Mouse (Mus musculus): Measurements from ENCODE around the gene Zfp420.

The Zfp420 gene

GRCm38 (mm10) chr7:29904101-29904500 lies 44.3 kb downstream of the Zfp420 start:
- no peak for DNase-seq

- peak; percentile 72 for DNase-seq
Measured at GRCm38 (mm10) chr7:29905966-29906681, 46.3 kb downstream of the Zfp420 start, which contains the start of gene Zfp27. TSS of gene Zfp27 (minus strand) at chr7:29906572.

DNA sequence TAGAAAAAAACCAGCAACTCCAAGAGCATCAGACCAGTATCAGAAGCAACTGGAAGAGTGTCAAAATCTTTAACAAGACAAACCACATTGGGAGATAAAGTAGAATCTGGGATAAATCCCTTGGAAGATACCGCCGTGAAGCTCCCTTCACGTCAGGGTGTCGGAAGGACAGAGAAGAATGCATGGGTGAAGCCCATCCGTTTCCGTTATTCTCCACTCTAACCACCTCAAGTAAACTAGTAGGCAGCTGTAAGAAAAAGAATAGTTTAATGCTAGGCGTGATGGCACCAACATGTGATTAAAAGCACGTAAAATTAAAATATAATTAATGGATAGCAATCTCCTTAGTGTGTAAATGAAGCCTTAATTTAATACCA lies 46.9 kb downstream of the Zfp420 start:
- DNase-seq = no peak

DNA sequence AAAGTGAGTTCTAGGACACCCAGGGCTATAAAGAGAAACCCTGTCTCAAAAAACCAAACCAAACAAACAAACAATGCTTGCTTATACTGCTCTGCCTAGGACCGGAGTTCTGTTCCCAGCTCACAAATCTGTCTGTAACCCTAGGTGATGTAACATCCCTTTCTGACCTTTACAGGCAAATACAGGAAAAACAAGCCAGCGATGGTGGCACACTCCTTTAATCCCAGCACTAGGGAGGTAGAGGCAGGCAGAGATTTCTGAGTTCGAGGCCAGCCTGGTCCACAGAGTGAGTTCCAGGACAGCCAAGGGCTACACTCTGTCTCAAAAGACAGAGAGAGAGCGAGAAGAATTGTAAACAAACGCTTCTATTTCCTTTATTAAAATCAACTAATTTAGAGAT lies 47.4 kb downstream of the Zfp420 start:
- no peak for DNase-seq

GRCm38 (mm10) chr7:29908130-29908950 lies 48.6 kb downstream of the Zfp420 start, which contains the start of gene Zfp383:
TSS of gene Zfp383 (plus strand) at chr7:29908223.
- peak; percentile 91 for DNase-seq

- peak; percentile 4 for DNase-seq
Measured at GRCm38 (mm10) chr7:29910252-29910651, 50.5 kb downstream of the Zfp420 start.

- no peak for DNase-seq
Measured at GRCm38 (mm10) chr7:29912172-29912571, 52.4 kb downstream of the Zfp420 start.

DNA sequence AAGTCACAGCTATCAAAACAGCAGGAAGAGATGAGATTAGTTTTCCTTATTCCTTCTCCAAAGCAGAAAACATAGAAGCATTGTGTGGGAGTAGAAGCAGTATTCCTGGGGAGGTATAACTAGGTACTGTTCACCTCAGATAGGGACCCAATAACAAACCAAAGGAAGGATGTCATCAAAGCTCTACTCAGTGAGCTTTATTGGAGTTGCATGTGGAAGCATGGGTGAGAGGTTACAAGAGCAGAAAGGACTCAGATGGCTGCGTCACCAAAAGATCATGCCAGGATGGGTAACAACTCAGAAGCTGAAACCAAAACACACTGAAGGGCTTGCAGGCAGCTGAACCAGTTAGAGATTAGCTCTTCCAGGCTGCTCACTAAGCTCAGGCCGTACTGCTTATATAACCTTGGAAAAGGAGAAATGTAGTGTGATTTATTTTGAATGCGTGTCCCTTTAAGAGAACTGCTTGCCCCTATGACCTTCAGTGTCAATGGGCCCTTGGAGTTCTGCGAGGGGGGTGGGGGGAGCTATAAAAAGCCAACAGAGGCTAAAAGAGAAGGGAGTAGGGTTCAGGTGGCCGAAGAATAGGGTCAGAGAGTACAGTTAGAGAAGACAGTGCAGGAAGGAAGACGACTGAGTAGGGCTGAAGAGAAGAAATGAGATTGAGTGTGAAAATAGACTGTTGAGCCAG lies 57.7 kb downstream of the Zfp420 start:
- DNase-seq = no peak

DNA sequence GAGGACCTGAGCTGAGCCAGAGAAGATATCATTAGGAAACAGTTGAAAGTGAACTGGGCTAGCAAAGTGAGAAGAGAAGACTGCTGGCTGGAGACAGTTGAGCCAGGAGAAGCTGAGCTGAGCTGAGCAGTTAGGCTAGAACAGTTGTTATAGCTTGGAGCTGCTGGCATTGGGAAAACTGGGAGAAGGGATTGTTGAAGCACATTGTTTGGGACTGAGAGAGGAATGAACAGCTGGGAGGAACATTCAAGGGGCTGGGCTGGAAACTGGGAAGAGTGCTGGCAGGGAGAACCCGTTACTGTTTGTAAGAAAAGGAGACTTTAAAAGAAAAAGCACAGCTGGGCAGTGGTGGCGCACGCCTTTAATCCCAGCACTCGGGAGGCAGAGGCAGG lies 58.3 kb downstream of the Zfp420 start:
- DNase-seq = peak; percentile 64

DNA sequence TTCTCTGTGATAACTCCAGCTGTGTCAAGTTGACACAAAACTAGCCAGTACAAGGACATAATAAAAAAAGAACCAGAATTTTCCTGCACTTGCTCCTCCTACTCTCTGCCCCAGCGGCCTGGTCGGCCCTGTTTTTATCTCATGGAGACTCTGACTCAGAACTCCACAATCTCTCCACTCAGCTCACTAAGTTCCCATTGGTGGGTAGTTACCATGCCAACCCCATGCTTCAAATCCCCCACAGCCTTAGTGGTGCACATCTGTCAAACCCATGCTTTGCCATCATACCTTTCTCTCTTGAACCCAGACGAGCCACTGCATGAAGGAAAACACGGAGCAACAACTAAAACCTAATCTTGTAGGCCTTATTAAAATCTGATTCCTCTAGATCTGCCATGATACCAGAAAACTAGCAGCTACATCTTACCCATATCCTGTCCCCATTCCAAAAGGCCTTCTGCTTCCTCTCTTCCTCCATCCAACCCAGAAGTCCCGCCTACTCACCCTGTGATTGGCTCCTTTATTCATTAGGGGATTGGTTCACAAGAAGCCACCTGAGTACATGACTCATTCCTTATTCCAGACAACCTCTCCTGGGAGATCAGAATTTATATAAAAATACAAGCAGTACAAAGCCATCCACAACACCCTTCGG lies 61.8 kb downstream of the Zfp420 start:
- DNase-seq = no peak

DNA sequence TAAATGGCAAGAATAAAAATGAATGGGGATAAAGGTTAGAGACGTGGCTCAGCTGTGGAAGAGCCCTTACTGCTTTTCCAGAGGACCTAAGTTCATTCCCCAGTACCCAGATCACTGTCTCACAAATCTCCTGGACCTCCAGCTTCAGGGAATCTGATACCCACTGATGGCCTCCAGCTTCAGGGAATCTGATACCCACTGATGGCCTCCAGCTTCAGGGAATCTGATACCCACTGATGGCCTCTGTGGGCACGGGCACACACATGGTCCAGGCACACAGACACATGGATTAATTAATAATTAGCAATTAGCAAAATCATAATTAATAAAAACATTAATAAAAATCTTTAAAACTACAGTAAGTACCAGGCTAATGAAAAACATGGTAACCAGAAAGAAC lies 63.0 kb downstream of the Zfp420 start:
- no peak for DNase-seq

Data from lung, postnatal 10 days (tissue).